Mouse (Mus musculus): ENCODE data around the gene Castor2. TPM values are rescaled to one million over a fixed set of nuclear protein-coding genes. Genes with fewer than 3 reads are reported as not detected.

The Castor2 gene
- total and polyA plus RNA-seq, 3 experiments = 0.46 to 1.4 TPM; not detected in 1

- DNase-seq (ENCODE audit: low read depth, low spot score) = no peak
- no peaks in the 10 kb centered on the region for H3K4me1 ChIP-seq (ENCODE audit: control insufficient read depth in 1 of 2, insufficient read depth in 2 of 2, low read length in 2 of 2)
- TF ChIP-seq POLR2AphosphoS5 (IDR thresholded peaks at IDR 0.05; ENCODE audit: borderline replicate concordance, low read depth, low read length) (no peak), RAD21 (IDR thresholded peaks at IDR 0.05; ENCODE audit: low read depth, low read length) (no peak), RCOR1 (IDR thresholded peaks at IDR 0.05; ENCODE audit: low read depth, low read length) (no peak), NELFE (IDR thresholded peaks at IDR 0.05; ENCODE audit: low read depth, low read length) (no peak), CHD2 (IDR thresholded peaks at IDR 0.05; ENCODE audit: low read length) (no peak), E2F4 (IDR thresholded peaks at IDR 0.05; ENCODE audit: borderline replicate concordance, low read depth, low read length) (no peak)
- no peaks in the 10 kb centered on the region for H3K9me3 ChIP-seq (replicated peaks; ENCODE audit: insufficient read depth, low read length)
- no peak overlapping the region for H3K4me3 ChIP-seq (ENCODE audit: control insufficient read depth in 1 of 2, insufficient read depth in 1 of 2, low read depth in 2 of 2, low read length in 2 of 2)
- no peaks in the 10 kb centered on the region for H3K27me3 ChIP-seq (ENCODE audit: control insufficient read depth in 1 of 2, insufficient read depth in 2 of 2, low read length in 2 of 2)
- H3K9ac ChIP-seq (ENCODE audit: control insufficient read depth, low read depth, low read length, poor library complexity, severe bottlenecking) = no peak overlapping the region
- no peak overlapping the region for H3K27ac ChIP-seq (ENCODE audit: control insufficient read depth, low read depth, low read length)
- no peaks in the 10 kb centered on the region for H3K79me2 ChIP-seq (ENCODE audit: control insufficient read depth, insufficient read depth, low read length, poor library complexity)
- no peaks in the 10 kb centered on the region for H3K36me3 ChIP-seq (ENCODE audit: control insufficient read depth in 1 of 2, insufficient read depth in 2 of 2, low read length in 2 of 2)
Measured at GRCm38 (mm10) chr5:134080685-134081548, 18.6 kb upstream of the Castor2 start.

GRCm38 (mm10) chr5:134085227-134085626 is 14.3 kb upstream of the Castor2 start:
- H3K9me3 ChIP-seq (replicated peaks; ENCODE audit: insufficient read depth, low read length) = no peaks in the 10 kb centered on the region
- H3K9ac ChIP-seq (ENCODE audit: control insufficient read depth, low read depth, low read length, poor library complexity, severe bottlenecking) = no peak overlapping the region
- TF ChIP-seq NRF1 (IDR thresholded peaks at IDR 0.05; ENCODE audit: insufficient read depth, low read depth, low read length, poor library complexity, severe bottlenecking) (no peak), USF1 (IDR thresholded peaks at IDR 0.05; ENCODE audit: low read depth, low read length) (no peak), MYB (IDR thresholded peaks at IDR 0.05; ENCODE audit: low read depth, low read length) (no peak), CTCF (IDR thresholded peaks at IDR 0.05 in 2 of 3, conservative IDR thresholded peaks at IDR 0.05 in 1 of 3; ENCODE audit: control insufficient read depth in 1 of 3, insufficient read depth in 1 of 3, low read depth in 2 of 3, low read length in 3 of 3, poor library complexity in 1 of 3, severe bottlenecking in 1 of 3) (no peak), POLR2A (IDR thresholded peaks at IDR 0.05; ENCODE audit: control insufficient read depth in 1 of 2, insufficient read depth in 1 of 2, low read depth in 1 of 2, low read length in 2 of 2, poor library complexity in 1 of 2) (no peak), POLR2AphosphoS2 (IDR thresholded peaks at IDR 0.05; ENCODE audit: low read length) (no peak), MAFK (IDR thresholded peaks at IDR 0.05; ENCODE audit: borderline replicate concordance, low read depth, low read length) (no peak), ZC3H11A (IDR thresholded peaks at IDR 0.05; ENCODE audit: low read depth, low read length) (no peak), MXI1 (IDR thresholded peaks at IDR 0.05; ENCODE audit: low read depth, low read length) (no peak), POLR2AphosphoS5 (IDR thresholded peaks at IDR 0.05; ENCODE audit: borderline replicate concordance, low read depth, low read length) (no peak), RAD21 (IDR thresholded peaks at IDR 0.05; ENCODE audit: low read depth, low read length) (no peak), MAZ (IDR thresholded peaks at IDR 0.05; ENCODE audit: low read depth, low read length) (no peak), MYC (IDR thresholded peaks at IDR 0.05; ENCODE audit: low read depth, low read length) (no peak), ZMIZ1 (IDR thresholded peaks at IDR 0.05; ENCODE audit: low read depth, low read length) (no peak), SMC3 (IDR thresholded peaks at IDR 0.05; ENCODE audit: low read depth, low read length) (no peak), CHD2 (IDR thresholded peaks at IDR 0.05; ENCODE audit: low read length) (no peak), SIN3A (IDR thresholded peaks at IDR 0.05; ENCODE audit: low read length) (no peak), MEF2A (IDR thresholded peaks at IDR 0.05; ENCODE audit: extremely low read depth, insufficient replicate concordance, low read depth, low read length, poor library complexity, severe bottlenecking) (no peak), GABPA (IDR thresholded peaks at IDR 0.05; ENCODE audit: low read depth, low read length) (no peak), MAX (IDR thresholded peaks at IDR 0.05; ENCODE audit: low read length) (no peak)
- H3K4me3 ChIP-seq (ENCODE audit: control insufficient read depth in 1 of 2, insufficient read depth in 1 of 2, low read depth in 2 of 2, low read length in 2 of 2) = no peak overlapping the region
- H3K4me1 ChIP-seq (ENCODE audit: control insufficient read depth in 1 of 2, insufficient read depth in 2 of 2, low read length in 2 of 2) = no peaks in the 10 kb centered on the region
- no peaks in the 10 kb centered on the region for H3K36me3 ChIP-seq (ENCODE audit: control insufficient read depth in 1 of 2, insufficient read depth in 2 of 2, low read length in 2 of 2)
- DNase-seq (ENCODE audit: low read depth, low spot score) = no peak
- no peaks in the 10 kb centered on the region for H3K27me3 ChIP-seq (ENCODE audit: control insufficient read depth in 1 of 2, insufficient read depth in 2 of 2, low read length in 2 of 2)
- no peaks in the 10 kb centered on the region for H3K79me2 ChIP-seq (ENCODE audit: control insufficient read depth, insufficient read depth, low read length, poor library complexity)
- no peak overlapping the region for H3K27ac ChIP-seq (ENCODE audit: control insufficient read depth, low read depth, low read length)
